ENCODE assay signal across 17 mouse cellular contexts in genomic region chr2:71739173-71739860, GRCm38 (mm10). TPM values are rescaled to one million over a fixed set of nuclear protein-coding genes. Genes with fewer than 3 reads are reported as not detected.
A peak's percentile ranks its signal among the peaks of the same experiment; 100 is the strongest.
DNase-seq lines count a peak whose midpoint lies in the region; ATAC-seq lines count a peak whose summit lies in the region.
"Had no signal": no experiment of that assay in that cellular context is flagged by ENCODE, and none has a peak within 500 bp of the region (broad histone marks: within the 10 kb centered on the region; RNA-seq: fewer than 3 reads in every experiment).

No protein-coding gene starts in this region.

- H3K4me1 ChIP-seq in embryonic facial prominence, embryonic 10.5 days = peaks cover 42% of the 10 kb centered on the region
- H3K4me1 ChIP-seq in midbrain, embryonic 11.5 days (ENCODE audit: control insufficient read depth, insufficient read depth, low read length) = peaks cover 8% of the 10 kb centered on the region

- no peaks in the 10 kb centered on the region for H3K9me3 ChIP-seq in embryonic facial prominence, embryonic 10.5 days
- no peaks in the 10 kb centered on the region for H3K9me3 ChIP-seq in midbrain, embryonic 11.5 days (ENCODE audit: control insufficient read depth, low read length)
- H3K9me3 ChIP-seq: heart, embryonic 13.5 days; hindbrain, embryonic 10.5 days had no signal

- no peak for ATAC-seq in midbrain, embryonic 11.5 days (ENCODE audit: low FRiP score)
- ATAC-seq: CD4-positive, CD25-positive, alpha-beta regulatory T cell, adult 4 months; forebrain, embryonic 14.5 days; inflammation-experienced regulatory T-cells, adult 6 months had no signal

- H3K27me3 ChIP-seq in embryonic facial prominence, embryonic 10.5 days (replicated peaks; ENCODE audit: low read depth, poor library complexity, severe bottlenecking) = no peaks in the 10 kb centered on the region
- no peaks in the 10 kb centered on the region for H3K27me3 ChIP-seq in midbrain, embryonic 11.5 days (ENCODE audit: control insufficient read depth, insufficient read depth, low read length)
- H3K27me3 ChIP-seq: heart, embryonic 13.5 days had no signal

- no peak overlapping the region for H3K9ac ChIP-seq in midbrain, embryonic 11.5 days (ENCODE audit: low read length)
- H3K9ac ChIP-seq: heart, embryonic 13.5 days had no signal

- no peak overlapping the region for H3K4me2 ChIP-seq in midbrain, embryonic 11.5 days
- H3K4me2 ChIP-seq: heart, embryonic 13.5 days had no signal

- H3K27ac ChIP-seq in embryonic facial prominence, embryonic 10.5 days (replicated peaks) = no peak overlapping the region
- no peak overlapping the region for H3K27ac ChIP-seq in midbrain, embryonic 11.5 days (ENCODE audit: low read depth, low read length)
- H3K27ac ChIP-seq: heart, embryonic 13.5 days; hindbrain, embryonic 10.5 days; left cerebral cortex, adult 2 months had no signal

- peak; percentile 42 for DNase-seq in retina, embryonic 14.5 days (ENCODE audit: low spot score)
- no peak for DNase-seq in retina, postnatal 1 day
- peak; percentile 83 to 96 for DNase-seq in kidney, adult 8-10 months
- DNase-seq in kidney, postnatal 36 days = peak; percentile 68 to 95
- no peak for DNase-seq in embryonic facial prominence, embryonic 10.5 days (ENCODE audit: low spot score)
- DNase-seq in left cerebral cortex, adult 9 months (ENCODE audit: low spot score in 2 of 2) = no peak
- DNase-seq in midbrain, embryonic 11.5 days (ENCODE audit: low spot score, missing footprints) = no peak
- DNase-seq: adrenal gland, postnatal 25 days; cerebellum, adult 9-11 months; midbrain, embryonic 14.5 days; right cerebral cortex, postnatal 14 days had no signal

- 78% methylated on average over 9 of the region's 9 CpGs for WGBS in embryonic facial prominence, embryonic 10.5 days
- WGBS in midbrain, embryonic 11.5 days = 79% methylated on average over 9 of the region's 9 CpGs

- H3K4me3 ChIP-seq in embryonic facial prominence, embryonic 10.5 days = no peak overlapping the region
- H3K4me3 ChIP-seq in midbrain, embryonic 11.5 days (ENCODE audit: low read depth, low read length) = no peak overlapping the region
- H3K4me3 ChIP-seq: heart, embryonic 13.5 days; hindbrain, embryonic 10.5 days; left cerebral cortex, adult 2 months had no signal

- H3K36me3 ChIP-seq in embryonic facial prominence, embryonic 10.5 days (replicated peaks) = no peaks in the 10 kb centered on the region
- H3K36me3 ChIP-seq in midbrain, embryonic 11.5 days (ENCODE audit: control insufficient read depth, insufficient read depth, low read length) = no peaks in the 10 kb centered on the region
- H3K36me3 ChIP-seq: heart, embryonic 13.5 days; hindbrain, embryonic 10.5 days had no signal

RNA-seq across cellular contexts. Expression of gene Itga6, which starts 6.1 kb away (rescaled TPM):
- 30.7 and 31.6 TPM in 2 replicates for polyA plus RNA-seq in embryonic facial prominence, embryonic 10.5 days (2016; fragmentation: Nextera tagmentation; extraction: Ambion mirVana)
- polyA plus RNA-seq in midbrain, embryonic 11.5 days (2014; fragmentation: Nextera tagmentation; extraction: Ambion mirVana) = 28.5 and 28.7 TPM in 2 replicates

Comparison
In these comparisons a context has a peak if more than half of its experiments do, and no peak if none do; other contexts are left out.
1. DNase-seq: peak in retina, embryonic 14.5 days (single experiment), kidney, adult 8-10 months (2 of 2) and kidney, postnatal 36 days (2 of 2); none in retina, postnatal 1 day (single experiment), embryonic facial prominence, embryonic 10.5 days (single experiment), left cerebral cortex, adult 9 months (0 of 2) and midbrain, embryonic 11.5 days (single experiment).